Mouse (Mus musculus): ENCODE data around the gene Itga1. TPM values are rescaled to one million over a fixed set of nuclear protein-coding genes. Genes with fewer than 3 reads are reported as not detected.

Gene Itga1
- total RNA-seq, 1 experiment from 2014 or later, result 1.5 TPM

GRCm38 (mm10) chr13:115100381-115101177, 1.2 kb downstream of the Itga1 start:
- no peak for ATAC-seq (replicated peaks; ENCODE audit: low read depth, poor library complexity, severe bottlenecking)

- no peak for ATAC-seq (replicated peaks; ENCODE audit: low read depth, poor library complexity, severe bottlenecking)
These were observed 2.4 kb downstream of the Itga1 start for GRCm38 (mm10) chr13:115099381-115099780.

GRCm38 (mm10) chr13:115098227-115098626, 3.5 kb downstream of the Itga1 start:
- no peak for ATAC-seq (replicated peaks; ENCODE audit: low read depth, poor library complexity, severe bottlenecking)

GRCm38 (mm10) chr13:115096965-115097364, 4.8 kb downstream of the Itga1 start:
- no peak for ATAC-seq (replicated peaks; ENCODE audit: low read depth, poor library complexity, severe bottlenecking)

DNA sequence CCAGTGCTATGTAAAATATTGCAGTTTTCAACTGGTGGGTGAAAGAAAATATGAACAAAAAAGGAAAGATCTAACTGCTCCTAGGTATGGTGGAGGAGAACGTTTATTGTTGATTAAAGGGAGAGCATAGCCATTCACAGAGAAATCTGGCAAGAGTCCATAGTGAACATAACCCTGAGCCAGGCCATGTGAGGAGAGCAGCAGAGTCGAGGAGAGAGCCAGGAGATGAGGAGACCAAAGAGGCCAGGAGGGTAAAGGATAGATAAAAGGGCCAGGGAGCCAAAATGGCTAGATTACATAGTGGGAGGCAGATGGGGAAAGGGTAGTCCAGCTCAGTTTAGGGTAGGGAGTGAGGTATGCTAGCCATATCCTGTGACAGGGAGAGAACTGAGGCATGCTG, 5.5 kb downstream of the Itga1 start:
- no peak for ATAC-seq (replicated peaks; ENCODE audit: low read depth, poor library complexity, severe bottlenecking)

DNA sequence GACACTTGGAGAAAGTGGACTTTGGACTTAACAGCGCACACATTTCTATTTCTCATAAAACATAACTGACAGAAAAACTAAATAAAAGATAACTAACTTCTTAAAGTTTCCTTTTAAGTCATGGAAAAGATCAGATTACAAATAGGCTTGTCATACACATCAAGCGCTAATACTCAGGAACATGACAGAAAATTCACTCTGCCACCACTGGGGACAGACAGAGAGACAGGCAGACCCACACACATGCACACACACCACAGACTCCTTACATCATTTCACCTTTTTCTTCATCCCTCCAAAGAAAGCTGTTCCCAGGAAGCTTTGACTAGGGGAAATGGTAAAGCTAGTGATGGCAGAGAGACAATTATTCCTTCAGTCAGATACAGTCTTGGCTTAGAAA, 6.4 kb downstream of the Itga1 start:
- peak; percentile 56; the same call in 1 of the 2 replicates for ATAC-seq (replicated peaks; ENCODE audit: low read depth, poor library complexity, severe bottlenecking)

GRCm38 (mm10) chr13:115091511-115091910, 10.3 kb downstream of the Itga1 start:
- no peak for ATAC-seq (replicated peaks; ENCODE audit: low read depth, poor library complexity, severe bottlenecking)

GRCm38 (mm10) chr13:115090977-115091445, 10.8 kb downstream of the Itga1 start:
- ATAC-seq (replicated peaks; ENCODE audit: low read depth, poor library complexity, severe bottlenecking), result 0 out of 2 replicates have a peak, but pooled peaks have one; percentile 6

GRCm38 (mm10) chr13:115090069-115090976, 11.4 kb downstream of the Itga1 start, which contains the start of gene Pelo:
TSS of gene Pelo (minus strand) at chr13:115090186.
- peak; percentile 73 for ATAC-seq (replicated peaks; ENCODE audit: low read depth, poor library complexity, severe bottlenecking)

- peak; percentile 38 for ATAC-seq (replicated peaks; ENCODE audit: low read depth, poor library complexity, severe bottlenecking)
These were observed 12.3 kb downstream of the Itga1 start for GRCm38 (mm10) chr13:115089395-115090025.

- no peak for ATAC-seq (replicated peaks; ENCODE audit: low read depth, poor library complexity, severe bottlenecking)
These were observed 12.8 kb downstream of the Itga1 start for GRCm38 (mm10) chr13:115089020-115089394.

DNA sequence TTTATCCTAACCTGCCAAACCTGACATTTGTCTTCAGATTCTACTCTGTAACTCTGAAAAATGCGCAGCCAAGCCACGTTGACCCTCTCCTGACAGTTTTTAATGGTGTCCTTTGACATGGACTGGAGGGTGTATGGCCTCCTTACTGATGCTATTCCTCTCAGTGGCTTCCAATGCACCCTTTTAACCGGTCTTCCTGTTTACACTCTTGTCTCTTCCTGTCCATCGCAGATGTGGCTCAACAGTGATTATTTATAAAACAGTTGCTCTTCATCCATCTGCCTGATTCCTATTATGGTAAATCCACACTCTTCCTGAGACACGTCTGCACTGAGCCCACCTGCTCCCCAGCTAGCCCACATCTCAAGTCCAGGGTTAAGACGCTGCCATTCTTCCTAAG, 15.8 kb downstream of the Itga1 start:
- no peak for ATAC-seq (replicated peaks; ENCODE audit: low read depth, poor library complexity, severe bottlenecking)

DNA sequence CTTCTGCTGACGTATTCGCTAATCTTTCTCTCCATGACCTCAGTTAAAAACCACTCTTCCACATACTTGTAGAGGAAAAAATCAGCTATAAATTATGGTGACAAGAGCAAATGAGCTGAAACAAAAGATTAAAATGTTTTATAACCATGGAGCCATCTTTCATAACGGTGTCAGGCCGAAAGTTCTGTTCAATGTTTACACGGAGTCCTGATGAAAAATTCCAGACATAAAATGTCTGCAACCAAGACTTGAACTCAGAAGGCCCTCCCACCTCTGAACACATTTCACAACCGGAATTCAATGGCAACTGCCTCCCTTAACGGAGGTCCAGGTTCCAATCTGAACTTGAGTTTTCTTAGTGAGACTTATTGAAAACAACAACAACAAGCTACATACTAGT, 19.4 kb downstream of the Itga1 start:
- ATAC-seq (replicated peaks; ENCODE audit: low read depth, poor library complexity, severe bottlenecking), result no peak

DNA sequence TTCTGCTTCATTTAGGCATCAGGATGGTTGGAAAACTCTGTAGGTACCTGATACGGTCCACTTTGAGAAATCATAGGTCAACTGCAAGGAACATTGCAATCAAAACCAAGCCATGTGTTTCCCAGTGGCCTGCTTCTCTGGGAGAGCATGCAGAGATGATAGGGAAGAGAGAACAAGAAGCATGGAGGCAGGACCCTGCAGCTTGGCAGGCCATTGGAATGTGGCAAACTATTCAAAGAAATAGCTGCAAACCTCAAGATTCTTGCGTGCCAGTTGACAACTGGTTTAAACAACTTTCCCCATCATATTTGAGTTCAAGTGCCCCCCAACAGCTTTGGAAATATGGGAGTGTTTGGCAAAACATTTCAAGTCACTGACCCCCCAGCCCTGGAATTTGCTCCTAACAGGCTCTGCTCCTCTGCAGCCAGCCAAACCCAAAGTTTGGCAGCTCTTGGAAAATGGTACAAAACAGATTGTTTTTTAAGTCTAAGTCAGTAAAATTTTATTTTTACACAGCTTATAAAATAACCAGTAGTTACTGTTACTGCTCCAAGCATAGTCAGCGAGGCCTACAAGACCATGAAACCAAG, 21.7 kb downstream of the Itga1 start:
- no peak for ATAC-seq (replicated peaks; ENCODE audit: low read depth, poor library complexity, severe bottlenecking)

DNA sequence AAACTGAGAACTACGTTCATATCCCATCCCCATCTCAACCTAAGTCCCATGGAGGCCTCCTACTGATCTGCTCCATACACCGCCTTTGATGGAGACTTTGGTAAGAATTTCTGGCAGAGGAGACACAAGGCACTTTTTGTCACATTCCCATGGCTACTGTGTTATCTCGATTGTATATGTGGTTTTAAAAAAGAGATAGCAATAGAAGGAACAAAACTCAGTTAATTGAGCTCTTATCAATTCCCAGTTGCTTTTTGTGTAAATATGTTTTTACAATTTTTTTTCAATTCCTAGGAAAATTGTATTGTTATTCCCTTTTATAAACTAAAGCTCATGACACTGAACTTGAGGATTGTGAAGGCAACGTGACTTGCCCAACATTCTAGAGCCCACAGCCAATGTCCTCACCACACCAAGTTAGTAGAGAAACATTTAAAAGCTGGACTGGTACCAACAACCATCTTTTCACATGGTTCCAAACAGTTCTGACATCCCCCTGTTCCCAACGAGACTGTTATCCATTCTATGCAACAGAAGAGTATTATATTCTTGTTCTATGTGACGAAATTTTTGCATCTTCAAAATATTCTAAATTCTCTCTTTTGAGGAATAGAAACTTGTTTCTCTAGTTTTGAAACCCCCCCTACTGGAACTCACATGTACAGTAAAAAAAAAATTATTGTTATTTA, 22.6 kb downstream of the Itga1 start:
- ATAC-seq (replicated peaks; ENCODE audit: low read depth, poor library complexity, severe bottlenecking), result no peak; the same call in 1 of the 2 replicates

DNA sequence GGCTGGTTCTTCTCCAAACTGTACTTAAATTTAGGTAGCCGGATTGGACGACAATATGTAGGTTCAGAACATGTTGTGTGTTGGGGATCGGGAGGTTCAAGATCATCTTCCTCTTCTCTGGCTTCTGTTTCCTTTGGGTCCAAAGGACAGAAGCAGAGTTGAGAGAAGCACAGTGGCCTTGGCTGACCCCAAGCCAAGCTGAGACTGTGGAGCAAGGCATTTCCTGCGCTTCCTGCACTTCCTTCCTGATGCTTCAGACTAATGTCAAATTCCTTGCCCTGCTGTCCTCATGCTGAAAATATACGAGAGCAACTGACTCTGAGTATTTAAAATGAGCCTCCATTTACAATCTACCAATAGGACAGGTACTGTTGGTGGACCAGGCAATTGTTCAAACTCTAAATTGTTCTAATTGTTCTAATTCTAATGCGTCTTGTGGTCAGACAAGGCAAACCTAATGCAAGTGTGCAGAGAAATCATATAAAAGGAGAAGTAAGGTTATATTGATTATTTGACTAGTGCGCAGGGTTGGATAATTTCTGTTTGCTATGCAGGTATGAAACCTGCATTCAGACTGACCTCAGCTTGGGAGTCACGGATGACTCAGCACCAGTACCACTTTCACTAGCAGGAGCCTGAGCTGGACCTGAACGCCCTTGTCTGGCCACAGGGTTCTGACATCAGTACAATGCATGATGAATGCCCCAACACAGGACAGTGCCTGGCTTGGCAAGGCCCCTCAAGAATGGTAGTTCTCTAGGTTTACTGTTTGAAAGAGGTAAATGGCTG, 24.2 kb downstream of the Itga1 start:
- ATAC-seq (replicated peaks; ENCODE audit: low read depth, poor library complexity, severe bottlenecking), result peak; percentile 57

DNA sequence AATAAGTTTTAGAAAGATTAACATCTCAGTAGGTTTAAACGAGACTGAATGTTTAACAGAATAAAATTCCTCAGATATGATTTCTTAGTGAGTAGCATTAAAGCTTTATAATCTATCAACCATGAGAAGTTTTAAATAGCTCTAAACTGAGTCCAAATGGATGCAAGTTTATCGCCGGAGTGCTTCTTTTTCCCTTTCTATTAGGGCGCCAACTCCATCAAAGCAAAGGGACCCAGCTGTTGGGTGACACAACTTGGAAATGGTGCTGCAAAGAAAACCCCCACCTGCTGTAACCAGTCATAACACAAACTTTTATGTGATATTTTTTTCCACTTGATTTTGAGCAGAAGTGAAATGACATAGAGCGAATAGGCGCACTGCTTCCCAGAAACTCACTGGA, 29.4 kb downstream of the Itga1 start:
- no peak for ATAC-seq (replicated peaks; ENCODE audit: low read depth, poor library complexity, severe bottlenecking)

GRCm38 (mm10) chr13:115071431-115071830, 30.3 kb downstream of the Itga1 start:
- no peak for ATAC-seq (replicated peaks; ENCODE audit: low read depth, poor library complexity, severe bottlenecking)

- peak; percentile 52 for ATAC-seq (replicated peaks; ENCODE audit: low read depth, poor library complexity, severe bottlenecking)
These were observed 33.8 kb downstream of the Itga1 start for GRCm38 (mm10) chr13:115067968-115068330.

Measured in common myeloid progenitor, adult 5-6 weeks (primary cell).